Mouse (Mus musculus): ENCODE data around the gene Krtap5-3. TPM values are rescaled to one million over a fixed set of nuclear protein-coding genes. Genes with fewer than 3 reads are reported as not detected.

The Krtap5-3 gene
- polyA plus RNA-seq, 1 experiment from 2014 or later, result not detected

Other genes starting within 250 kb of the Krtap5-3 start
- 62.2 and 64.1 TPM in 2 replicates for gene Mob2, start 140.3 kb upstream of the Krtap5-3 start, polyA plus RNA-seq (2016; fragmentation: Nextera tagmentation; extraction: Ambion mirVana)
- 0.88 and 1.0 TPM in 2 replicates for gene Dusp8, start 105.5 kb upstream of the Krtap5-3 start, polyA plus RNA-seq (2016; fragmentation: Nextera tagmentation; extraction: Ambion mirVana)
- not detected in 2 replicates for gene Gm45618, start 80.6 kb upstream of the Krtap5-3 start, polyA plus RNA-seq (2016; fragmentation: Nextera tagmentation; extraction: Ambion mirVana)
- not detected in 2 replicates for gene Gm39115, start 65.3 kb upstream of the Krtap5-3 start, polyA plus RNA-seq (2016; fragmentation: Nextera tagmentation; extraction: Ambion mirVana)
- gene Gm45337, start 56.8 kb upstream of the Krtap5-3 start, polyA plus RNA-seq (2016; fragmentation: Nextera tagmentation; extraction: Ambion mirVana), result not detected in 2 replicates
- not detected in 2 replicates for gene Gm29735, start 44.3 kb upstream of the Krtap5-3 start, polyA plus RNA-seq (2016; fragmentation: Nextera tagmentation; extraction: Ambion mirVana)
- not detected in 2 replicates for gene Gm4553, start 35.6 kb upstream of the Krtap5-3 start, polyA plus RNA-seq (2016; fragmentation: Nextera tagmentation; extraction: Ambion mirVana)
- not detected in 2 replicates for gene Krtap5-2, start 25.4 kb upstream of the Krtap5-3 start, polyA plus RNA-seq (2016; fragmentation: Nextera tagmentation; extraction: Ambion mirVana)
- gene Gm10153, start 11.0 kb upstream of the Krtap5-3 start, polyA plus RNA-seq (2016; fragmentation: Nextera tagmentation; extraction: Ambion mirVana), result not detected in 2 replicates
- not detected in 2 replicates for gene Gm7579, start 10.5 kb downstream of the Krtap5-3 start, polyA plus RNA-seq (2016; fragmentation: Nextera tagmentation; extraction: Ambion mirVana)
- not detected in 2 replicates for gene Krtap5-5, start 28.6 kb downstream of the Krtap5-3 start, polyA plus RNA-seq (2016; fragmentation: Nextera tagmentation; extraction: Ambion mirVana)
- not detected in 2 replicates for gene Gm40460, start 39.7 kb downstream of the Krtap5-3 start, polyA plus RNA-seq (2016; fragmentation: Nextera tagmentation; extraction: Ambion mirVana)
- gene Gm2431, start 57.0 kb downstream of the Krtap5-3 start, polyA plus RNA-seq (2016; fragmentation: Nextera tagmentation; extraction: Ambion mirVana), result not detected in 2 replicates
- gene Gm4559, start 73.0 kb downstream of the Krtap5-3 start, polyA plus RNA-seq (2016; fragmentation: Nextera tagmentation; extraction: Ambion mirVana), result not detected in 2 replicates
- not detected in 2 replicates for gene Krtap5-1, start 95.8 kb downstream of the Krtap5-3 start, polyA plus RNA-seq (2016; fragmentation: Nextera tagmentation; extraction: Ambion mirVana)
- not detected in 2 replicates for gene Krtap5-4, start 102.2 kb downstream of the Krtap5-3 start, polyA plus RNA-seq (2016; fragmentation: Nextera tagmentation; extraction: Ambion mirVana)
- 0.27 and 0.33 TPM in 2 replicates for gene Ifitm10, start 172.4 kb downstream of the Krtap5-3 start, polyA plus RNA-seq (2016; fragmentation: Nextera tagmentation; extraction: Ambion mirVana)
- 0.63 and 3.4 TPM in 2 replicates for gene Gm49369, start 181.3 kb downstream of the Krtap5-3 start, polyA plus RNA-seq (2016; fragmentation: Nextera tagmentation; extraction: Ambion mirVana)
- 135 and 145 TPM in 2 replicates for gene Ctsd, start 186.7 kb downstream of the Krtap5-3 start, polyA plus RNA-seq (2016; fragmentation: Nextera tagmentation; extraction: Ambion mirVana)
- gene Syt8, start 233.5 kb downstream of the Krtap5-3 start, polyA plus RNA-seq (2016; fragmentation: Nextera tagmentation; extraction: Ambion mirVana), result 0.60 TPM in 1 of 2 replicates, not detected in the other
- 14.4 and 15.3 TPM in 2 replicates for gene Tnni2, start 240.4 kb downstream of the Krtap5-3 start, polyA plus RNA-seq (2016; fragmentation: Nextera tagmentation; extraction: Ambion mirVana)